8 mouse cellular contexts compared by ENCODE assay signal in the genomic region with DNA sequence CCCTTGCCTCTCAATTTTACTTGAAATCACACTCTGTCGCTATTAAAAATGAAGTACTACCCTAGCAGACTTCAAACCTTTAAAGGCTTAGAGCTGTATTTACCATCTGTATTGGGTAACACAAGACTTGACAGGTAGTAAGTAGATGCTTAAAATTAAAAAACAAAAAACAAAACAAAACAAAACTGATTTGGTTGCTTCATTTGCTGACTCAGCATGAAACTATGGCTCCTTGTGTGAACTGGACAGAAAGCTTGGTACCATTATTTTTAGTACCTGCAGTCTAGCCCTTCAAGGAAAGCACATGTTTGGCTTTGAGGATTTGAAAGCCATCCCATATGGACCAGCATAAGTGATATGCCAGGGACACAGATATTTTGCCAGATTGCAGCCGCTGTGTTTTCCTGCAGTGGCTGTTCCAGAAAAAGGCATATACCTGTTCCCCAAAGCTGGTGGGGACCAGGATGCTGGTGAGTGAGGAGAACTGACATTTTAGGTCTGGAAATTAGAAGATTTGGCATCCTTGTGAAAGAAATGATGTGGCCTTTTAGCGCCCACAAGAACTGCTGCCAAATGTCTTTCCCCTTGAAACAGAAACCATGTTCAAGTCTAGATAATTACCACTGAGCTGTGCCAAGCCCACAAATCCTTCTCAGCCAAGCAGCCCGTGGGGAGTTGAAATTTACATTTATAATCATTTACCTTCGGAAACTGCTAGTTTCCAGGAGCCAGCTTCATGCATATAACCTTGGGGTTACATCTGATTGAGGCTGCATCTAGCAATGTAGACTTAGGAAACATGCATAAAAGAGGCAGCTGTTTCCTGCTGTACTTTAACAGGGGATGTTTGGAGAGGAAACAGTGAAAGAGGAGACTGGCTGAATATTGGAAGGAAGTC.
DNase-seq lines count a peak whose midpoint lies in the region; ATAC-seq and TF ChIP-seq lines count a peak whose summit lies in the region.

No protein-coding gene starts in this region.

- ATAC-seq in hindbrain, embryonic 15.5 days (ENCODE audit: low FRiP score, low read depth) = peak; percentile 63; the same call in 1 of the 2 replicates
- no peak for ATAC-seq in hindbrain, embryonic 11.5 days (ENCODE audit: low FRiP score)
- peak; percentile 73 for ATAC-seq in forebrain, postnatal 0 days
- 0 out of 2 replicates have a peak, but pooled peaks have one; percentile 39 for ATAC-seq in kidney, embryonic 14.5 days (ENCODE audit: low FRiP score, low TSS enrichment)

- TF ChIP-seq POLR2A in thymus, adult 2 months (IDR thresholded peaks at IDR 0.05; ENCODE audit: control insufficient read depth, extremely low read depth, insufficient read depth, low read length, poor library complexity) = no peak

- no peak for TF ChIP-seq CTCF in forebrain, postnatal 0 days (IDR thresholded peaks at IDR 0.05; ENCODE audit: low read depth)
- TF ChIP-seq CTCF in thymus, adult 2 months (IDR thresholded peaks at IDR 0.05; ENCODE audit: borderline replicate concordance, control insufficient read depth, extremely low read depth, insufficient read depth, low read length, poor library complexity) = no peak

- peaks cover 8% of the 10 kb centered on the region for H3K4me1 ChIP-seq in hindbrain, embryonic 15.5 days (replicated peaks)
- H3K4me1 ChIP-seq in hindbrain, embryonic 11.5 days (replicated peaks; ENCODE audit: control insufficient read depth, insufficient read depth, low read length) = no peaks in the 10 kb centered on the region
- H3K4me1 ChIP-seq in forebrain, postnatal 0 days (ENCODE audit: insufficient read depth) = peaks cover 6% of the 10 kb centered on the region
- no peaks in the 10 kb centered on the region for H3K4me1 ChIP-seq in kidney, embryonic 14.5 days (ENCODE audit: control insufficient read depth, insufficient read depth, low read length)
- H3K4me1 ChIP-seq in thymus, adult 2 months (replicated peaks; ENCODE audit: control insufficient read depth, insufficient read depth, low read length) = no peaks in the 10 kb centered on the region

- no peak overlapping the region for H3K4me3 ChIP-seq in hindbrain, embryonic 15.5 days
- no peak overlapping the region for H3K4me3 ChIP-seq in hindbrain, embryonic 11.5 days (ENCODE audit: low read depth, low read length)
- no peak overlapping the region for H3K4me3 ChIP-seq in forebrain, postnatal 0 days (ENCODE audit: low read depth, low read length)
- no peak overlapping the region for H3K4me3 ChIP-seq in kidney, embryonic 14.5 days (ENCODE audit: low read length)
- H3K4me3 ChIP-seq in thymus, adult 2 months (ENCODE audit: control insufficient read depth, insufficient read depth, low read length) = no peak overlapping the region

- no peaks in the 10 kb centered on the region for H3K9me3 ChIP-seq in hindbrain, embryonic 15.5 days
- H3K9me3 ChIP-seq in hindbrain, embryonic 11.5 days (ENCODE audit: control insufficient read depth, low read length) = no peaks in the 10 kb centered on the region
- no peaks in the 10 kb centered on the region for H3K9me3 ChIP-seq in forebrain, postnatal 0 days (ENCODE audit: low read length)
- H3K9me3 ChIP-seq in kidney, embryonic 14.5 days (ENCODE audit: control insufficient read depth, low read length) = no peaks in the 10 kb centered on the region

- 46% methylated on average over 5 of the region's 5 CpGs for WGBS in hindbrain, embryonic 15.5 days
- WGBS in hindbrain, embryonic 11.5 days = 80% methylated on average over 5 of the region's 5 CpGs
- WGBS in forebrain, postnatal 0 days = 32% methylated on average over 5 of the region's 5 CpGs
- WGBS in kidney, embryonic 14.5 days = 54% methylated on average over 5 of the region's 5 CpGs
- 73% methylated on average over 5 of the region's 5 CpGs for WGBS in thymus, adult 2 months

- peak overlapping the region; percentile 11; the same call in 1 of the 2 replicates for H3K27ac ChIP-seq in hindbrain, embryonic 15.5 days (replicated peaks)
- H3K27ac ChIP-seq in hindbrain, embryonic 11.5 days (ENCODE audit: low read depth, low read length) = no peak overlapping the region
- peak overlapping the region; percentile 57 for H3K27ac ChIP-seq in forebrain, postnatal 0 days (ENCODE audit: low read depth, low read length)
- H3K27ac ChIP-seq in kidney, embryonic 14.5 days (ENCODE audit: low read depth, low read length) = no peak overlapping the region
- no peak overlapping the region for H3K27ac ChIP-seq in thymus, adult 2 months (ENCODE audit: control insufficient read depth, insufficient read depth, low read length)

- no peaks in the 10 kb centered on the region for H3K36me3 ChIP-seq in hindbrain, embryonic 15.5 days
- H3K36me3 ChIP-seq in hindbrain, embryonic 11.5 days (ENCODE audit: control insufficient read depth, insufficient read depth, low read length) = no peaks in the 10 kb centered on the region
- H3K36me3 ChIP-seq in forebrain, postnatal 0 days (ENCODE audit: insufficient read depth) = no peaks in the 10 kb centered on the region
- H3K36me3 ChIP-seq in kidney, embryonic 14.5 days (ENCODE audit: control insufficient read depth, insufficient read depth, low read length) = no peaks in the 10 kb centered on the region
- H3K36me3 ChIP-seq in thymus, adult 2 months (ENCODE audit: control insufficient read depth, insufficient read depth, low read length) = no peaks in the 10 kb centered on the region

- H3K27me3 ChIP-seq in hindbrain, embryonic 15.5 days = no peaks in the 10 kb centered on the region
- H3K27me3 ChIP-seq in hindbrain, embryonic 11.5 days (ENCODE audit: control insufficient read depth, insufficient read depth, low read length) = no peaks in the 10 kb centered on the region
- no peaks in the 10 kb centered on the region for H3K27me3 ChIP-seq in forebrain, postnatal 0 days (ENCODE audit: insufficient read depth, low read length)
- no peaks in the 10 kb centered on the region for H3K27me3 ChIP-seq in kidney, embryonic 14.5 days (ENCODE audit: control insufficient read depth, insufficient read depth, low read length)
- H3K27me3 ChIP-seq in thymus, adult 2 months (ENCODE audit: control insufficient read depth, insufficient read depth, low read length) = no peaks in the 10 kb centered on the region

- no peak overlapping the region for H3K9ac ChIP-seq in hindbrain, embryonic 15.5 days
- no peak overlapping the region for H3K9ac ChIP-seq in hindbrain, embryonic 11.5 days (ENCODE audit: low read depth, low read length)
- no peak overlapping the region for H3K9ac ChIP-seq in forebrain, postnatal 0 days
- H3K9ac ChIP-seq in kidney, embryonic 14.5 days (ENCODE audit: low read depth, low read length) = no peak overlapping the region

- no peak for DNase-seq in hindbrain, embryonic 11.5 days (ENCODE audit: low spot score)
- DNase-seq in forebrain, postnatal 0 days = peak; percentile 86
- peak; percentile 4 for DNase-seq in mesoderm, embryonic 11.5 days (ENCODE audit: low read depth, low spot score)
- DNase-seq in thymus, postnatal 25 days = no peak
- no peak for DNase-seq in lung, postnatal 25 days (ENCODE audit: low spot score)
- DNase-seq in thymus, adult 2 months = no peak

- H3K4me2 ChIP-seq in hindbrain, embryonic 15.5 days = peak overlapping the region; percentile 6; the same call in 1 of the 2 replicates
- no peak overlapping the region for H3K4me2 ChIP-seq in hindbrain, embryonic 11.5 days (replicated peaks; ENCODE audit: low read depth, low read length)
- H3K4me2 ChIP-seq in forebrain, postnatal 0 days (ENCODE audit: low read depth) = peak overlapping the region; percentile 19; the same call in 1 of the 2 replicates
- H3K4me2 ChIP-seq in kidney, embryonic 14.5 days (replicated peaks; ENCODE audit: low read depth, low read length) = no peak overlapping the region

Comparison
In these comparisons a context has a peak if more than half of its experiments do, and no peak if none do; other contexts are left out.
1. H3K27ac ChIP-seq: peak in hindbrain, embryonic 15.5 days (single experiment) and forebrain, postnatal 0 days (single experiment); none in hindbrain, embryonic 11.5 days (single experiment), kidney, embryonic 14.5 days (single experiment) and thymus, adult 2 months (single experiment).
2. H3K4me2 ChIP-seq: peak in hindbrain, embryonic 15.5 days (single experiment) and forebrain, postnatal 0 days (single experiment); none in hindbrain, embryonic 11.5 days (single experiment) and kidney, embryonic 14.5 days (single experiment).
3. DNase-seq: peak in forebrain, postnatal 0 days (single experiment) and mesoderm, embryonic 11.5 days (single experiment); none in hindbrain, embryonic 11.5 days (single experiment), thymus, postnatal 25 days (single experiment), lung, postnatal 25 days (single experiment) and thymus, adult 2 months (single experiment).